Comparison of ENCODE assay signal across 18 mouse cellular contexts in the genomic region with DNA sequence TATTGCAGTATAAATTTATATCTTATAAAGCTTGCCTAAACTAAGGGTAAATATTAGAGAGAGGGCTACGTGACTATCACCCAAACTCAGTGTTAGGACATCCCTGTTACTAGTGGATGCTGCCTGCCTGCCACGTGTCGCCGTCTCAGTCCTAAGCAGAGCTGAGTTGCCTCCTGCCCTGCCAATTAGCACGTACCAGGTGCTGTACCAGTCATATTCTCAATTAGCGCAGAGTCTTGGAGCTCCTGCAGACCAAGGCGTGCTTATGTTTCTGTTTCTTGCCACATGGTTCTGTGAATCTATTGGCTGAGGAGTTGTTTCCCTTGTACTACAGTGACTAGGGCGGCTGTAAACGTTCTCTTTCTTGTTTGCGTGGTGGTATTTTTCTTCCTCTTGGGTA.
DNase-seq lines count a peak whose midpoint lies in the region; ATAC-seq and TF ChIP-seq lines count a peak whose summit lies in the region.
"Had no signal": no experiment of that assay in that cellular context is flagged by ENCODE, and none has a peak within 500 bp of the region (broad histone marks: within the 10 kb centered on the region; RNA-seq: fewer than 3 reads in every experiment).

No protein-coding gene starts in this region.

- no peaks in the 10 kb centered on the region for H3K4me1 ChIP-seq in forebrain, embryonic 14.5 days (ENCODE audit: control insufficient read depth, insufficient read depth, low read length)
- no peaks in the 10 kb centered on the region for H3K4me1 ChIP-seq in forebrain, embryonic 10.5 days
- no peaks in the 10 kb centered on the region for H3K4me1 ChIP-seq in heart, embryonic 10.5 days
- no peaks in the 10 kb centered on the region; the same call in 1 of the 2 replicates for H3K4me1 ChIP-seq in forebrain, embryonic 16.5 days (replicated peaks; ENCODE audit: control insufficient read depth, insufficient read depth, low read length)
- H3K4me1 ChIP-seq: embryonic facial prominence, embryonic 10.5 days; embryonic facial prominence, embryonic 12.5 days had no signal

- H3K4me3 ChIP-seq in forebrain, embryonic 14.5 days (ENCODE audit: low read depth, low read length): no peak overlapping the region
- H3K4me3 ChIP-seq in forebrain, embryonic 10.5 days: no peak overlapping the region
- H3K4me3 ChIP-seq in heart, embryonic 10.5 days: no peak overlapping the region
- H3K4me3 ChIP-seq in forebrain, embryonic 16.5 days (replicated peaks; ENCODE audit: low read length): no peak overlapping the region
- H3K4me3 ChIP-seq: embryonic facial prominence, embryonic 10.5 days; embryonic facial prominence, embryonic 12.5 days had no signal

- no peak for TF ChIP-seq POLR2A in brain, embryonic 14.5 days (IDR thresholded peaks at IDR 0.05; ENCODE audit: borderline replicate concordance, extremely low read depth, insufficient read depth, insufficient read length, poor library complexity, severe bottlenecking)

- WGBS in forebrain, embryonic 14.5 days: 58% methylated on average over 10 of the region's 10 CpGs
- WGBS in forebrain, embryonic 10.5 days: 91% methylated on average over 10 of the region's 10 CpGs
- WGBS in heart, embryonic 10.5 days: 82% methylated on average over 10 of the region's 10 CpGs
- WGBS in forebrain, embryonic 16.5 days: 56% methylated on average over 10 of the region's 10 CpGs

- peak; percentile 65 for DNase-seq in forebrain, embryonic 14.5 days (ENCODE audit: low spot score)
- no peak for DNase-seq in forebrain, embryonic 10.5 days (ENCODE audit: extremely low spot score, low spot score)
- peak; percentile 48 for DNase-seq in heart, embryonic 10.5 days (ENCODE audit: low spot score)
- no peak for DNase-seq in heart, adult 11 months
- peak; percentile 69 for DNase-seq in brain, embryonic 14.5 days (ENCODE audit: low read depth)
- no peak for DNase-seq in right cerebral cortex, adult 2 months (ENCODE audit: low spot score in 2 of 2)
- no peak for DNase-seq in urinary bladder, postnatal 36 days (ENCODE audit: low spot score in 2 of 2)
- DNase-seq: adrenal gland, adult 2 months; adrenal gland, postnatal 10 days; adrenal gland, postnatal 25 days; cerebellum, adult 11-12 months; cerebellum, adult 2 months; cerebellum, adult 9-10 months; cerebellum, postnatal 10 days; cerebellum, postnatal 25 days had no signal

- no peak overlapping the region for H3K27ac ChIP-seq in forebrain, embryonic 14.5 days (ENCODE audit: low read depth, low read length)
- H3K27ac ChIP-seq in forebrain, embryonic 10.5 days: no peak overlapping the region
- H3K27ac ChIP-seq in heart, embryonic 10.5 days: no peak overlapping the region
- no peak overlapping the region for H3K27ac ChIP-seq in forebrain, embryonic 16.5 days (ENCODE audit: low read length)
- H3K27ac ChIP-seq: embryonic facial prominence, embryonic 10.5 days; embryonic facial prominence, embryonic 12.5 days had no signal

- H3K36me3 ChIP-seq in forebrain, embryonic 14.5 days (ENCODE audit: control insufficient read depth, insufficient read depth, low read length): no peaks in the 10 kb centered on the region
- H3K36me3 ChIP-seq in forebrain, embryonic 10.5 days (replicated peaks): no peaks in the 10 kb centered on the region
- no peaks in the 10 kb centered on the region for H3K36me3 ChIP-seq in heart, embryonic 10.5 days
- H3K36me3 ChIP-seq in forebrain, embryonic 16.5 days (ENCODE audit: control insufficient read depth, insufficient read depth): no peaks in the 10 kb centered on the region
- H3K36me3 ChIP-seq: embryonic facial prominence, embryonic 10.5 days; embryonic facial prominence, embryonic 12.5 days had no signal

- no peaks in the 10 kb centered on the region for H3K9me3 ChIP-seq in forebrain, embryonic 14.5 days (replicated peaks; ENCODE audit: control insufficient read depth, low read length)
- H3K9me3 ChIP-seq in forebrain, embryonic 10.5 days: no peaks in the 10 kb centered on the region
- H3K9me3 ChIP-seq in heart, embryonic 10.5 days: no peaks in the 10 kb centered on the region
- H3K9me3 ChIP-seq in forebrain, embryonic 16.5 days (ENCODE audit: control insufficient read depth, low read length): no peaks in the 10 kb centered on the region
- H3K9me3 ChIP-seq: embryonic facial prominence, embryonic 10.5 days; embryonic facial prominence, embryonic 12.5 days had no signal

- H3K4me2 ChIP-seq in forebrain, embryonic 14.5 days (ENCODE audit: low read length): no peak overlapping the region
- H3K4me2 ChIP-seq in forebrain, embryonic 16.5 days (ENCODE audit: low read length): no peak overlapping the region
- H3K4me2 ChIP-seq: embryonic facial prominence, embryonic 12.5 days had no signal

- H3K27me3 ChIP-seq in forebrain, embryonic 14.5 days (replicated peaks; ENCODE audit: control insufficient read depth, insufficient read depth, low read length): no peaks in the 10 kb centered on the region
- no peaks in the 10 kb centered on the region for H3K27me3 ChIP-seq in forebrain, embryonic 10.5 days (ENCODE audit: poor library complexity, severe bottlenecking)
- H3K27me3 ChIP-seq in heart, embryonic 10.5 days (ENCODE audit: insufficient read depth, poor library complexity, severe bottlenecking): no peaks in the 10 kb centered on the region
- no peaks in the 10 kb centered on the region for H3K27me3 ChIP-seq in forebrain, embryonic 16.5 days (replicated peaks; ENCODE audit: control insufficient read depth, insufficient read depth, low read length)
- H3K27me3 ChIP-seq: embryonic facial prominence, embryonic 12.5 days had no signal

- peak; percentile 63 for ATAC-seq in forebrain, embryonic 14.5 days
- peak; percentile 84 for ATAC-seq in forebrain, embryonic 16.5 days

- H3K9ac ChIP-seq in forebrain, embryonic 14.5 days (ENCODE audit: low read length): no peak overlapping the region
- no peak overlapping the region for H3K9ac ChIP-seq in forebrain, embryonic 16.5 days (replicated peaks; ENCODE audit: low read depth, low read length)
- H3K9ac ChIP-seq: embryonic facial prominence, embryonic 12.5 days had no signal

- no peak for TF ChIP-seq CTCF in brain, embryonic 14.5 days (IDR thresholded peaks at IDR 0.05; ENCODE audit: borderline replicate concordance, extremely low read depth, insufficient read depth, insufficient read length)

Comparison
In these comparisons a context has a peak if more than half of its experiments do, and no peak if none do; other contexts are left out.
1. DNase-seq: peak in forebrain, embryonic 14.5 days (single experiment), heart, embryonic 10.5 days (single experiment) and brain, embryonic 14.5 days (single experiment); none in forebrain, embryonic 10.5 days (single experiment), heart, adult 11 months (single experiment), right cerebral cortex, adult 2 months (0 of 2) and urinary bladder, postnatal 36 days (0 of 2).